Mouse (Mus musculus): ENCODE measurements around the gene Erich4. TPM values are rescaled to one million over a fixed set of nuclear protein-coding genes. Genes with fewer than 3 reads are reported as not detected.
"Not testable (repeated sequence)": the region's sequence is repeated elsewhere in the genome, so short reads cannot be mapped to it uniquely, and the experiment has no call there.

Gene Erich4
- polyA plus RNA-seq, 1 experiment from 2014 or later = 5.5 TPM

DNA sequence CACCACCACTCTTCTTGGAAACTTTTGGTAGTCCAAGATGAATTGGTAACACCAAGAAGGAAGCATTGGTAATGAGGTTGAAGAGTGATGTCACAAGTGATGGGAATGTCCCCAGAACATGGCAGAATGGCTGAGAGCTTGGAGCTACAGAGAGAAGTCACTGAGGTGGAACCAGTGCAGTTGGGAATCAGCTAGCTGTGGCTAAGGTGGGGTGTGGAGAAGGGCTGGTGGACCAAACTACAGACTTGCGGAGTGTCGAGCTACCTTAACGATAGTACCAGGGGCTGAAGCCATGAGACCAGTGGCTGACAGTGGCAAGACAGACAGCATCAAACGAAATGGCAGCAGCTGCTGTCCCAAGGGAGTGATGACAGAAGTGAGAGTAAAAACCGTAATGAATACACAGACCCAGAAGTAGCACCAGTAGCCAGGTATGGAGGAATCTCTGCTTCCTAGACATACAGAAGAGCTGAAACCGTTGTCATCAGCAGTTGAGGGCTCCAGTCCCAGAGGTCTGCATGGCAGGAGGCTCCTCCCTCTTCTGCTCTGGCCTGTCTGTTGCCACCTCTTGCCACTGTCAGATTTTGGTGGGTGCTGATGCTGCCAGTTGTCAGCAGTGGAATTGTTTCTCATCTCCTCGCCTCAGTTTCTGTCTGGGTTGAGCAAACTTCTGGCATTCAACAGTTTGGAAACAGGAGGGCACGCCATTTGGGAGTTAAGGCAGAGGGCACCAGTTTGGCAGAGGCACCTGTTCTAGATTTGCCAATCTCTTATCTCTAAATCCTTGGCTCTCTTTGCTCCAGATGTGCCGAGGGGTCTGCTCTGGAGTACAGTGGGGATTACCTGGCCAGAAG is 30.1 kb downstream of the Erich4 start:
- Histone ChIP-seq H3K4me1 (ENCODE audit: insufficient read depth, low read length) (no peaks in the 10 kb centered on the region), H3K27ac (ENCODE audit: low read length) (no peak overlapping the region), H3K4me2 (replicated peaks; ENCODE audit: low read depth, low read length) (no peak overlapping the region), H3K9me3 (ENCODE audit: low read length) (0 out of 2 replicates have a peak, but pooled peaks cover 5% of the 10 kb centered on the region), H3K27me3 (ENCODE audit: insufficient read depth, low read length) (no peaks in the 10 kb centered on the region), H3K4me3 (ENCODE audit: low read length) (no peak overlapping the region), H3K9ac (replicated peaks; ENCODE audit: low read length) (no peak overlapping the region), H3K36me3 (ENCODE audit: insufficient read depth, low read length) (no peaks in the 10 kb centered on the region)
- 77% methylated on average over 9 of the region's 9 CpGs for WGBS
- no peak for ATAC-seq (ENCODE audit: low FRiP score, low TSS enrichment)

DNA sequence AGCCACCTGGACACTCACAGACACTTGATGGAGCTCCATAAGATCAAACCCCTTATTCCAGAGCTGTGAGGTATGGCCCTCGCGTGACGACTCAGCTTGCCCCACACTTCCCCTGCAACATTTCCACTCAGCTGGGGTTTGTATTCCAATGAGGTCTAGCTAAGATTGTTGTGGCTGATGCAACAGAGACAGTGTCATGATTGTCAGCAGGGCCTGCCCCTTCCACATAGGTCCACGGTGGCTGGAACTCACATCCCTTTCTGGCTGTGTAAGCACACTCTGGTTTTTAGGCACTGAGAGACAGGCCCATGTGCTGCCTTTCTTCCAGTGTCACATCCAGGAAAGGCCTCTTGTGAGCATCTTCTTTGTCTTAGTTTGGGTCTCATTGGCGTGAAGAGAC is 31.0 kb downstream of the Erich4 start:
- Histone ChIP-seq H3K4me2 (replicated peaks; ENCODE audit: low read depth, low read length) (no peak overlapping the region), H3K36me3 (ENCODE audit: insufficient read depth, low read length) (no peaks in the 10 kb centered on the region), H3K27ac (ENCODE audit: low read length) (no peak overlapping the region), H3K9ac (replicated peaks; ENCODE audit: low read length) (no peak overlapping the region), H3K4me3 (ENCODE audit: low read length) (no peak overlapping the region), H3K9me3 (ENCODE audit: low read length) (0 out of 2 replicates have a peak, but pooled peaks cover 5% of the 10 kb centered on the region), H3K4me1 (ENCODE audit: insufficient read depth, low read length) (no peaks in the 10 kb centered on the region), H3K27me3 (ENCODE audit: insufficient read depth, low read length) (no peaks in the 10 kb centered on the region)
- ATAC-seq (ENCODE audit: low FRiP score, low TSS enrichment) = no peak
- WGBS = 90% methylated on average over 5 of the region's 5 CpGs

DNA sequence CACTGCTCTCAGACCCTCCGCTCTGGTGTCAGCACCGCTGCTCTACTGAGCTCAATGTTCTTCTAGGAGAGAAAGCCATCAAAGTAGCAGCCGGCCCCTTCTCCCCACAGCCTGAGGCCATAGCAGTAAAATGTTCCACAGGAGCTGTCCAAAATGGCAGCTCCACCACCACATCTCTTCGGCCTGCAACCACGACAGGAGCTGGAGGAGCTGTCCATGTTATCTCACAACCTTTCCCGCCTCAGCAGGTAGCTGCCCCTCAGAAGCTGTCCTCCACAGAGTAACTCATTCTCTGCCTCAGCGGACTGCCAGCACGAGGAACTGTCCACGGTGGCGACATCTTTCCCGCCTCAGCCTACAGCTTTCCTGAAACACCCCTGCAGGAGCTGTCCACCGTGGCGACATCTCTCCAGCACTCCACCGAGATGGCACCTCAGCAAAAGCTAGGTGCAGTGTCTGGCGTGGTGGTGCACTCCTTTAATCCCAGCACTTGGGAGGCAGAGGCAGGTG is 33.3 kb downstream of the Erich4 start:
- peaks cover 10% of the 10 kb centered on the region; the same call in 1 of the 2 replicates for H3K9me3 ChIP-seq (ENCODE audit: low read length)
- no peak overlapping the region for H3K9ac ChIP-seq (replicated peaks; ENCODE audit: low read length)
- WGBS = 85% methylated on average over 15 of the region's 15 CpGs
- no peaks in the 10 kb centered on the region for H3K27me3 ChIP-seq (ENCODE audit: insufficient read depth, low read length)
- no peak overlapping the region for H3K27ac ChIP-seq (ENCODE audit: low read length)
- no peak overlapping the region for H3K4me3 ChIP-seq (ENCODE audit: low read length)
- H3K4me1 ChIP-seq (ENCODE audit: insufficient read depth, low read length) = no peaks in the 10 kb centered on the region
- ATAC-seq (ENCODE audit: low FRiP score, low TSS enrichment) = no peak
- H3K36me3 ChIP-seq (ENCODE audit: insufficient read depth, low read length) = 0 out of 2 replicates have a peak, but pooled peaks cover 2% of the 10 kb centered on the region
- H3K4me2 ChIP-seq (replicated peaks; ENCODE audit: low read depth, low read length) = no peak overlapping the region

DNA sequence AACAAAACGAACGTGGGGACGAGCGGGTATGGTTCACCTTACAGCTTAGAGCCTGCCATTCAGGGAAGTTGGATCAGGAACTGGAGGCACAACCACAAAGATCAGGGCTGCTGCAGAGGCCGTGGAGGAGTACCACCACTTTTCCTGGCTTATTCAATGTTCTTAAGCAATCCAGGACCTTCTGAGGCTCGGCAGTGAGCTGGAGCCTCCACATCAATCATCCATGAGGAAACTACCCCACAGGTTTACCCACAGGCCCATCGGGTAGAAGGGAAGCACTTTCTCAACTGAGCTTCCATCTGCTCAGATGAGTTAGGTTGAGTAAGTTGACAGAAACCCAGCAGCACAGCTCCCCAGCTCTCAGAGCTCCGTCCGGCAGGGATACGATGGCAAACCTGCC is 36.3 kb downstream of the Erich4 start:
- H3K4me3 ChIP-seq (ENCODE audit: low read length) = no peak overlapping the region
- H3K4me1 ChIP-seq (ENCODE audit: insufficient read depth, low read length) = peaks cover 6% of the 10 kb centered on the region; the same call in 1 of the 2 replicates
- H3K9ac ChIP-seq (replicated peaks; ENCODE audit: low read length) = no peak overlapping the region
- 0 out of 2 replicates have a peak, but pooled peaks cover 2% of the 10 kb centered on the region for H3K36me3 ChIP-seq (ENCODE audit: insufficient read depth, low read length)
- no peak for ATAC-seq (ENCODE audit: low FRiP score, low TSS enrichment)
- H3K4me2 ChIP-seq (replicated peaks; ENCODE audit: low read depth, low read length) = no peak overlapping the region
- WGBS = 87% methylated on average over 10 of the region's 10 CpGs
- H3K27ac ChIP-seq (ENCODE audit: low read length) = no peak overlapping the region
- no peaks in the 10 kb centered on the region for H3K27me3 ChIP-seq (ENCODE audit: insufficient read depth, low read length)
- H3K9me3 ChIP-seq (ENCODE audit: low read length) = peaks cover 10% of the 10 kb centered on the region; the same call in 1 of the 2 replicates

DNA sequence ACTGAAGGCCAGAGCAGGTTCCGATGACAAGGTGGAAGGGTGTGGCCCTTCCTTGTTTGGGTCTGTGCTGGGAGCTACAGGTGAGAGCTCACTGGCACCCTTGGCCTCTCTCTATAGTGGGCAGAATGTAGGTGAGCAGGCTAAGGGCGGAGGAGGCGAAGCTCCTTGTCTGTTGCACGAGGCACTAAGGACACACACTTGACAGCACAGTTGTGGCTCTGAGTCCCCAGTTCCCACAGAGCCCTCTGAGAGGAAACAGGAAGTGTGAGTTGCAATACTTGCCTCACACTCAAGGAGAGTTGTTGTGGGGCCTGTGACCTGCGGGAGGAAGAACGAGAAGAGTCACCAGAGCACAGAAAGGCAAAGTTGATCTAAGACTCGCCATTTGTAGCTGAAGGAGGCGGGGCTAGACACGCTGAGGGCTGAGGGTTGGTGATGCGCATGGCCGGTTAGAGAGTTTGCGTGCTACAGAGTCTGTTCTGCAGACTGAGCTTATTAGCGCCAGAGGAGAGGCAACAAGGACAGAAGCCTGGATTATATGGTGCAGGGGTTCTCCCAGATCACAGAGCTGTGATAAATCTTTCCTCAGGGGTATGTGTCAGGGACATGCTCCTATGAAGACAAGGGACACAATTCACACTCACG is 38.8 kb downstream of the Erich4 start:
- ATAC-seq (ENCODE audit: low FRiP score, low TSS enrichment) = peak; percentile 82
- not testable (repeated sequence) for H3K9ac ChIP-seq (replicated peaks; ENCODE audit: low read length); H3K36me3 ChIP-seq (ENCODE audit: insufficient read depth, low read length); H3K4me1 ChIP-seq (ENCODE audit: insufficient read depth, low read length); H3K4me3 ChIP-seq (ENCODE audit: low read length); H3K9me3 ChIP-seq (ENCODE audit: low read length); H3K4me2 ChIP-seq (replicated peaks; ENCODE audit: low read depth, low read length); H3K27me3 ChIP-seq (ENCODE audit: insufficient read depth, low read length)
- H3K27ac ChIP-seq (ENCODE audit: low read length) = peak overlapping the region; percentile 80
- WGBS = 42% methylated on average over 12 of the region's 14 CpGs

DNA sequence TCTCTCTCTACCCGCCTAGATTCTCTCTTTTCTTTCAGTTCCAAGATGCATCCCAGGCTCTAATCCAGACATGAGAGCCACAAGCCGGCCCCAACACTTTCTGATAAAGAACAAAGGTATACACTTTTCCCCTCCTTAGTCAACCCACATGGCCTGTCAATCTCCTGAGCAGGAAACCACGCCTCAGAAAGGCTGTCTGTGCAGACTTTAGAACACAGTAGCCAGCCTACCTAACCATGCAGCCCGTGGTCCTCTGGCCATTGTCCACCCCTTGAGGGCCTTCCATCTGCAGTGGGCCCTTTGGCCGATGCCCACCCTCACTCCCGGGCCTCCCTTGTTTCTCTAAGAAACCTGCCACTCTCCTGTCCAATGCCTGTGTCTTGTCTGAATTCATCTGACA is 39.4 kb downstream of the Erich4 start:
- peak overlapping the region; percentile 80 for H3K27ac ChIP-seq (ENCODE audit: low read length)
- not testable (repeated sequence) for H3K36me3 ChIP-seq (ENCODE audit: insufficient read depth, low read length); H3K9ac ChIP-seq (replicated peaks; ENCODE audit: low read length); H3K4me3 ChIP-seq (ENCODE audit: low read length); H3K9me3 ChIP-seq (ENCODE audit: low read length); H3K4me2 ChIP-seq (replicated peaks; ENCODE audit: low read depth, low read length); H3K27me3 ChIP-seq (ENCODE audit: insufficient read depth, low read length); H3K4me1 ChIP-seq (ENCODE audit: insufficient read depth, low read length)
- ATAC-seq (ENCODE audit: low FRiP score, low TSS enrichment) = peak; percentile 39; the same call in 1 of the 2 replicates
- 32% methylated on average over 6 of the region's 6 CpGs for WGBS

DNA sequence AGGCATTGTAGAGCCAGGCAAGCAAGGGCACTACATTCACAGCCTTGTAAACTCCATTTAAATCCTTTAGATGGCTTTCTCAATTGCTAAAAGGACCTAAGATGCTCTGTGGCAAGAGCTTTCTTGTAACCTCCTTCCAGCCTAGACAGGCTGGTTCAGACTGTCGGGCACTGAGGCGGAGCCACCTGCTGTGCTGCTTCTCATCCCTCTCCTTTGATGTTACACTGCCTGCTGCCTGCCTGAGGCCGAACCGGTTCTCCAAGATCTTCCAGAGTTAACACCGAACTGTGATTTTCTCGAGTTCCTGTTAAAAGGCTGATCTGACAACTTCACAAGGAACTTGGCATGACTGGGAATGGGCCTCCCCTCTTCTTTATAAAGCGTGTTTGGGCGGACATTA is 39.8 kb downstream of the Erich4 start:
- Histone ChIP-seq H3K4me1 (ENCODE audit: insufficient read depth, low read length) (peaks cover 6% of the 10 kb centered on the region; the same call in 1 of the 2 replicates), H3K4me2 (replicated peaks; ENCODE audit: low read depth, low read length) (no peak overlapping the region), H3K36me3 (ENCODE audit: insufficient read depth, low read length) (0 out of 2 replicates have a peak, but pooled peaks cover 2% of the 10 kb centered on the region), H3K9ac (replicated peaks; ENCODE audit: low read length) (no peak overlapping the region), H3K9me3 (ENCODE audit: low read length) (peaks cover 5% of the 10 kb centered on the region; the same call in 1 of the 2 replicates), H3K4me3 (ENCODE audit: low read length) (no peak overlapping the region), H3K27me3 (ENCODE audit: insufficient read depth, low read length) (no peaks in the 10 kb centered on the region), H3K27ac (ENCODE audit: low read length) (peak overlapping the region; percentile 80)
- peak; percentile 61; the same call in 1 of the 2 replicates for ATAC-seq (ENCODE audit: low FRiP score, low TSS enrichment)
- WGBS = 15% methylated on average over 8 of the region's 8 CpGs

DNA sequence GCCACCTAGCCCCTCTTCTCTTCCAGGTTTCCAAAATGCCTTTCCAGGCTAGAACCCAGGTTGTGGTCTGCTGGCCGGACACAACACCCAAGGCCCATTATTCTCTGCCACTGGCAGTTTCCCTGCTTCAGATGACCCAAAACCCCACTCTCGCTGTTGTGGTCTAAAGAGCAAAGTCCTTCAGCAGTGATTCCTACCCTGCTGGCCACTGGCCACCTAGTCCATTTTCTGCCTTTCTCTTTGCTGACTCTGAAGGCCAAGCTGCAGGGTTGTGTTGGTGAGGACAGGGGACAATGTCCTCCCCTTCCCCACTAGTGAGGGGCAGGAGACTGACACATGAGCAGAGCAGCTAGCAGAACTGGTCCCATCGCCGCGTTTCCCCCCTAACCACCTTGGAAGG is 40.6 kb downstream of the Erich4 start:
- no peak overlapping the region for H3K4me2 ChIP-seq (replicated peaks; ENCODE audit: low read depth, low read length)
- no peak overlapping the region for H3K9ac ChIP-seq (replicated peaks; ENCODE audit: low read length)
- 59% methylated on average over 5 of the region's 5 CpGs for WGBS
- H3K36me3 ChIP-seq (ENCODE audit: insufficient read depth, low read length) = 0 out of 2 replicates have a peak, but pooled peaks cover 2% of the 10 kb centered on the region
- ATAC-seq (ENCODE audit: low FRiP score, low TSS enrichment) = no peak
- no peaks in the 10 kb centered on the region for H3K27me3 ChIP-seq (ENCODE audit: insufficient read depth, low read length)
- peak overlapping the region; percentile 80 for H3K27ac ChIP-seq (ENCODE audit: low read length)
- peaks cover 5% of the 10 kb centered on the region; the same call in 1 of the 2 replicates for H3K9me3 ChIP-seq (ENCODE audit: low read length)
- H3K4me1 ChIP-seq (ENCODE audit: insufficient read depth, low read length) = peaks cover 6% of the 10 kb centered on the region; the same call in 1 of the 2 replicates
- no peak overlapping the region for H3K4me3 ChIP-seq (ENCODE audit: low read length)

DNA sequence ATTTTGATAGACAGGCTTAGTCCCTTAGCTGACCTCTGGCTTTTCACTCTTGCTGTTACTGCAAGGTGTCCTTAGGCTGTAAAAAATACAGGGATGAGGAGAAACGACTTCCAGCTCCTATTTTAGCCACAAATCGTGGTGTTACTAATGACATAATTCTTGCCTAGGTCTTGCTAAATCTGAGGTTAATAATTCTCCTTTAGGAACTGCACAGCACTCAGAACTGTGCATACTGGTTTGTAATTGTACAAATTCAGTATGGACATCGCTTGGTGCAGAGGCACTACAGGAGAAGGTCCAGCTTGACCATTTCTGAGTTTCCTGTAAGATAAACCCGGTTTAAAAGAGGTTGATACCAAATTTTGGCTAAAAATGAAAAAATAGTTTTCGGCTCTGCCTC is 41.9 kb downstream of the Erich4 start:
- not testable (repeated sequence) for H3K4me1 ChIP-seq (ENCODE audit: insufficient read depth, low read length); H3K4me2 ChIP-seq (replicated peaks; ENCODE audit: low read depth, low read length); H3K4me3 ChIP-seq (ENCODE audit: low read length); ATAC-seq (ENCODE audit: low FRiP score, low TSS enrichment); H3K27ac ChIP-seq (ENCODE audit: low read length); H3K36me3 ChIP-seq (ENCODE audit: insufficient read depth, low read length); H3K9me3 ChIP-seq (ENCODE audit: low read length); H3K9ac ChIP-seq (replicated peaks; ENCODE audit: low read length); H3K27me3 ChIP-seq (ENCODE audit: insufficient read depth, low read length)
- WGBS = 62% methylated on average over 5 of the region's 5 CpGs

All from kidney, embryonic 16.5 days (tissue).